Mouse (Mus musculus): ENCODE results near the gene Slc25a39. TPM values are rescaled to one million over a fixed set of nuclear protein-coding genes. Genes with fewer than 3 reads are reported as not detected.
A peak's percentile ranks its signal among the peaks of the same experiment; 100 is the strongest.
"Not testable (repeated sequence)": the region's sequence is repeated elsewhere in the genome, so short reads cannot be mapped to it uniquely, and the experiment has no call there.

Slc25a39 gene
- polyA plus RNA-seq, 1 experiment from 2014 or later: 390 TPM

- Histone ChIP-seq H3K9me3 (replicated peaks) (no peaks in the 10 kb centered on the region), H3K9ac (peak overlapping the region; percentile 80), H3K36me3 (no peaks in the 10 kb centered on the region), H3K4me2 (peak overlapping the region; percentile 94), H3K4me3 (replicated peaks) (peak overlapping the region; percentile 67), H3K4me1 (replicated peaks) (peaks cover 38% of the 10 kb centered on the region), H3K27ac (0 out of 2 replicates have a peak overlapping the region, but pooled peaks have one; percentile 11), H3K27me3 (peaks cover 17% of the 10 kb centered on the region; the same call in 1 of the 2 replicates)
- ATAC-seq (ENCODE audit: low read depth) (no peak), DNase-seq (no peak)
- WGBS (ENCODE audit: insufficient replicate concordance): 28% methylated on average over 8 of the region's 8 CpGs
Observed at GRCm38 (mm10) chr11:102428981-102429540, 21.3 kb upstream of the Slc25a39 start.

GRCm38 (mm10) chr11:102425555-102426316, 18.0 kb upstream of the Slc25a39 start:
- H3K4me3 ChIP-seq (replicated peaks): no peak overlapping the region
- DNase-seq: no peak
- ATAC-seq (ENCODE audit: low read depth): no peak
- H3K27ac ChIP-seq: no peak overlapping the region
- no peak overlapping the region for H3K9ac ChIP-seq
- 56% methylated on average over 8 of the region's 8 CpGs for WGBS (ENCODE audit: insufficient replicate concordance)
- H3K9me3 ChIP-seq (replicated peaks): no peaks in the 10 kb centered on the region
- H3K4me1 ChIP-seq (replicated peaks): peaks cover 17% of the 10 kb centered on the region
- peaks cover 23% of the 10 kb centered on the region for H3K27me3 ChIP-seq
- no peaks in the 10 kb centered on the region for H3K36me3 ChIP-seq
- no peak overlapping the region for H3K4me2 ChIP-seq

- H3K9me3 ChIP-seq (replicated peaks): no peaks in the 10 kb centered on the region
- H3K9ac ChIP-seq: no peak overlapping the region
- H3K4me1 ChIP-seq (replicated peaks): peaks cover 8% of the 10 kb centered on the region
- no peaks in the 10 kb centered on the region for H3K36me3 ChIP-seq
- peaks cover 23% of the 10 kb centered on the region for H3K27me3 ChIP-seq
- ATAC-seq (ENCODE audit: low read depth): no peak
- no peak overlapping the region for H3K27ac ChIP-seq
- no peak overlapping the region for H3K4me2 ChIP-seq
- H3K4me3 ChIP-seq (replicated peaks): no peak overlapping the region
- 66% methylated on average over 6 of the region's 6 CpGs for WGBS (ENCODE audit: insufficient replicate concordance)
- DNase-seq: no peak
Observed at GRCm38 (mm10) chr11:102424666-102425065, 16.9 kb upstream of the Slc25a39 start.

- Histone ChIP-seq H3K4me3 (replicated peaks) (no peak overlapping the region), H3K9me3 (replicated peaks) (no peaks in the 10 kb centered on the region), H3K4me2 (no peak overlapping the region), H3K4me1 (replicated peaks) (no peaks in the 10 kb centered on the region), H3K36me3 (no peaks in the 10 kb centered on the region), H3K9ac (no peak overlapping the region), H3K27me3 (peaks cover 21% of the 10 kb centered on the region), H3K27ac (no peak overlapping the region)
- no peak for ATAC-seq (ENCODE audit: low read depth)
- DNase-seq: no peak
- WGBS (ENCODE audit: insufficient replicate concordance): 52% methylated on average over 8 of the region's 8 CpGs
Observed at GRCm38 (mm10) chr11:102421559-102421958, 13.8 kb upstream of the Slc25a39 start.

- Histone ChIP-seq H3K4me3 (replicated peaks) (no peak overlapping the region), H3K9me3 (replicated peaks) (no peaks in the 10 kb centered on the region), H3K27me3 (peaks cover 25% of the 10 kb centered on the region), H3K9ac (no peak overlapping the region), H3K27ac (no peak overlapping the region), H3K4me2 (no peak overlapping the region), H3K36me3 (no peaks in the 10 kb centered on the region), H3K4me1 (replicated peaks) (no peaks in the 10 kb centered on the region)
- ATAC-seq (ENCODE audit: low read depth): no peak
- no peak for DNase-seq
Observed at GRCm38 (mm10) chr11:102418887-102419286, 11.1 kb upstream of the Slc25a39 start.

GRCm38 (mm10) chr11:102417160-102417559, 9.4 kb upstream of the Slc25a39 start:
- WGBS (ENCODE audit: insufficient replicate concordance): 68% methylated on average over 1 of the region's 1 CpGs
- no peak overlapping the region for H3K27ac ChIP-seq

GRCm38 (mm10) chr11:102415034-102415802, 7.5 kb upstream of the Slc25a39 start:
- H3K27ac ChIP-seq: no peak overlapping the region
- H3K9ac ChIP-seq: no peak overlapping the region
- H3K9me3 ChIP-seq (replicated peaks): no peaks in the 10 kb centered on the region
- peaks cover 15% of the 10 kb centered on the region for H3K4me1 ChIP-seq (replicated peaks)
- WGBS (ENCODE audit: insufficient replicate concordance): 63% methylated on average over 10 of the region's 10 CpGs
- ATAC-seq (ENCODE audit: low read depth) (no peak), DNase-seq (no peak)
- no peak overlapping the region for H3K4me3 ChIP-seq (replicated peaks)
- peaks cover 21% of the 10 kb centered on the region for H3K27me3 ChIP-seq
- no peak overlapping the region for H3K4me2 ChIP-seq
- H3K36me3 ChIP-seq: no peaks in the 10 kb centered on the region

More at GRCm38 (mm10) chr11:102417160-102417559, 9.4 kb upstream of the Slc25a39 start:
- H3K4me3 ChIP-seq (replicated peaks): no peak overlapping the region
- DNase-seq: no peak
- peaks cover 24% of the 10 kb centered on the region for H3K27me3 ChIP-seq
- H3K4me2 ChIP-seq: no peak overlapping the region
- H3K9ac ChIP-seq: no peak overlapping the region
- no peaks in the 10 kb centered on the region for H3K36me3 ChIP-seq
- H3K4me1 ChIP-seq (replicated peaks): no peaks in the 10 kb centered on the region; the same call in 1 of the 2 replicates
- no peaks in the 10 kb centered on the region for H3K9me3 ChIP-seq (replicated peaks)
- no peak for ATAC-seq (ENCODE audit: low read depth)

- ATAC-seq (ENCODE audit: low read depth): no peak
- H3K4me3 ChIP-seq (replicated peaks): no peak overlapping the region
- 68% methylated on average over 8 of the region's 8 CpGs for WGBS (ENCODE audit: insufficient replicate concordance)
Observed at GRCm38 (mm10) chr11:102413059-102413458, 5.3 kb upstream of the Slc25a39 start.

GRCm38 (mm10) chr11:102411704-102412103, 4.0 kb upstream of the Slc25a39 start:
- H3K4me2 ChIP-seq: peak overlapping the region; percentile 16
- DNase-seq (peak; percentile 83), ATAC-seq (ENCODE audit: low read depth) (no peak)
- H3K27me3 ChIP-seq: peaks cover 13% of the 10 kb centered on the region
- WGBS (ENCODE audit: insufficient replicate concordance): 6% methylated on average over 11 of the region's 11 CpGs
- H3K36me3 ChIP-seq: no peaks in the 10 kb centered on the region
- peaks cover 32% of the 10 kb centered on the region for H3K4me1 ChIP-seq (replicated peaks)
- peak overlapping the region; percentile 47 for H3K9ac ChIP-seq
- no peaks in the 10 kb centered on the region for H3K9me3 ChIP-seq (replicated peaks)
- H3K27ac ChIP-seq: peak overlapping the region; percentile 59
- H3K4me3 ChIP-seq (replicated peaks): no peak overlapping the region

More at GRCm38 (mm10) chr11:102413059-102413458, 5.3 kb upstream of the Slc25a39 start:
- no peak overlapping the region for H3K27ac ChIP-seq
- no peak overlapping the region for H3K9ac ChIP-seq
- no peaks in the 10 kb centered on the region for H3K36me3 ChIP-seq
- H3K4me2 ChIP-seq: no peak overlapping the region
- H3K4me1 ChIP-seq (replicated peaks): peaks cover 30% of the 10 kb centered on the region
- no peaks in the 10 kb centered on the region for H3K9me3 ChIP-seq (replicated peaks)
- no peak for DNase-seq
- peaks cover 18% of the 10 kb centered on the region for H3K27me3 ChIP-seq

- H3K4me2 ChIP-seq: peak overlapping the region; percentile 16; the same call in 1 of the 2 replicates
- ATAC-seq (ENCODE audit: low read depth) (no peak), DNase-seq (no peak)
- H3K9me3 ChIP-seq (replicated peaks): no peaks in the 10 kb centered on the region
- peaks cover 39% of the 10 kb centered on the region for H3K4me1 ChIP-seq (replicated peaks)
- no peak overlapping the region for H3K4me3 ChIP-seq (replicated peaks)
- H3K27me3 ChIP-seq: peaks cover 13% of the 10 kb centered on the region
- 76% methylated on average over 3 of the region's 3 CpGs for WGBS (ENCODE audit: insufficient replicate concordance)
- H3K27ac ChIP-seq: peak overlapping the region; percentile 59
- H3K9ac ChIP-seq: peak overlapping the region; percentile 47
- peaks cover 3% of the 10 kb centered on the region for H3K36me3 ChIP-seq
Observed at GRCm38 (mm10) chr11:102411061-102411460, 3.3 kb upstream of the Slc25a39 start.

- Histone ChIP-seq H3K4me1 (replicated peaks) (peaks cover 46% of the 10 kb centered on the region), H3K4me2 (peak overlapping the region; percentile 86; the same call in 1 of the 2 replicates), H3K27me3 (peaks cover 13% of the 10 kb centered on the region), H3K27ac (peak overlapping the region; percentile 97; the same call in 1 of the 2 replicates)
- DNase-seq; ATAC-seq (ENCODE audit: low read depth); H3K9me3 ChIP-seq (replicated peaks); H3K9ac ChIP-seq; H3K4me3 ChIP-seq (replicated peaks); H3K36me3 ChIP-seq: not testable (repeated sequence)
- WGBS (ENCODE audit: insufficient replicate concordance): 87% methylated on average over 3 of the region's 3 CpGs
Observed at GRCm38 (mm10) chr11:102410345-102410744, 2.6 kb upstream of the Slc25a39 start.
